Mouse (Mus musculus) MEL (cell line): ENCODE data around the gene Hoxa11. TPM values are rescaled to one million over a fixed set of nuclear protein-coding genes. Genes with fewer than 3 reads are reported as not detected.

Source experiments
- DNase-seq: peaks from one replicate; pipeline ENCODE4 v3.0.0; 2011; ENCODE audit warnings: low read depth, low spot score
- H3K27ac ChIP-seq: 2 replicates; pipeline ENCODE4 v1.5.1; 2012; ENCODE audit warnings: low read depth, mild to moderate bottlenecking, control low read depth, low read length, moderate library complexity; ENCODE audit not compliant: control insufficient read depth
- H3K27me3 ChIP-seq, 2 experiments: fragments of 150-350 bp in 1 of 2; sonication (generic) in 1 of 2; 2 replicates each; pipeline ENCODE4 v1.6.1; 2012; ENCODE audit warnings: low read length in 2 of 2, mild to moderate bottlenecking in 2 of 2, improper control_type of control experiment in 1 of 2, moderate library complexity in 1 of 2; ENCODE audit not compliant: insufficient read depth in 2 of 2, control insufficient read depth in 1 of 2
- H3K36me3 ChIP-seq, 2 experiments: 2 replicates each; pipeline ENCODE4 v1.6.1; 2012 to 2014; ENCODE audit warnings: low read length in 2 of 2, improper control_type of control experiment in 1 of 2, inconsistent platforms in 1 of 2, mild to moderate bottlenecking in 1 of 2; ENCODE audit not compliant: insufficient read depth in 2 of 2, control insufficient read depth in 1 of 2
- H3K4me1 ChIP-seq, 2 experiments: fragments of 150-350 bp in 1 of 2; sonication (generic) in 1 of 2; 2 replicates each; pipeline ENCODE4 v1.6.1; 2012; ENCODE audit warnings: low read length in 2 of 2, improper control_type of control experiment in 1 of 2, mild to moderate bottlenecking in 1 of 2; ENCODE audit not compliant: insufficient read depth in 2 of 2, control insufficient read depth in 1 of 2
- H3K4me3 ChIP-seq, 2 experiments: fragments of 150-350 bp in 1 of 2; sonication (generic) in 1 of 2; 2 replicates each; pipeline ENCODE4 v1.5.1; 2012; ENCODE audit warnings: low read depth in 2 of 2, low read length in 2 of 2, mild to moderate bottlenecking in 2 of 2, moderate library complexity in 2 of 2, control low read depth in 1 of 2, improper control_type of control experiment in 1 of 2; ENCODE audit not compliant: control insufficient read depth in 1 of 2, insufficient read depth in 1 of 2
- H3K79me2 ChIP-seq: 2 replicates; pipeline ENCODE4 v1.6.1; 2012; ENCODE audit warnings: mild to moderate bottlenecking, low read length, moderate library complexity; ENCODE audit not compliant: control insufficient read depth, poor library complexity, insufficient read depth
- H3K9ac ChIP-seq: 2 replicates; pipeline ENCODE4 v1.6.1; 2012; ENCODE audit warnings: low read depth, mild to moderate bottlenecking, control low read depth, low read length, moderate library complexity; ENCODE audit not compliant: control insufficient read depth, poor library complexity, severe bottlenecking
- H3K9me3 ChIP-seq: fragments of 150-350 bp; sonication (generic); replicated peaks from 2 replicates; pipeline ENCODE4 v1.6.1; 2012; ENCODE audit warnings: mild to moderate bottlenecking, low read length, improper control_type of control experiment, moderate library complexity; ENCODE audit not compliant: insufficient read depth
- BHLHE40 ChIP-seq: IDR thresholded peaks from 2 replicates; pipeline ENCODE4 v1.6.1; 2012; ENCODE audit warnings: low read depth, mild to moderate bottlenecking, inconsistent platforms, low read length, improper control_type of control experiment, borderline replicate concordance
- CHD2 ChIP-seq: IDR thresholded peaks from 2 replicates; pipeline ENCODE4 v1.6.1; 2011; ENCODE audit warnings: low read length, improper control_type of control experiment
- CTCF ChIP-seq, 3 experiments: IDR thresholded peaks in 2 of 3; conservative IDR thresholded peaks in 1 of 3; 2 replicates each; pipeline ENCODE4 v1.5.1; 2011 to 2012; ENCODE audit warnings: low read length in 3 of 3, low read depth in 2 of 3, mild to moderate bottlenecking in 2 of 3, improper control_type of control experiment in 1 of 3, inconsistent platforms in 1 of 3, mixed read lengths in 1 of 3, moderate library complexity in 1 of 3; ENCODE audit not compliant: control insufficient read depth in 1 of 3, insufficient read depth in 1 of 3, poor library complexity in 1 of 3, severe bottlenecking in 1 of 3
- GABPA ChIP-seq: IDR thresholded peaks from 2 replicates; pipeline ENCODE4 v1.6.1; 2012; ENCODE audit warnings: low read depth, mild to moderate bottlenecking, inconsistent platforms, low read length, improper control_type of control experiment, moderate library complexity
- HCFC1 ChIP-seq: IDR thresholded peaks from 2 replicates; pipeline ENCODE4 v1.6.1; 2012; ENCODE audit warnings: low read depth, mild to moderate bottlenecking, inconsistent platforms, low read length, improper control_type of control experiment, moderate library complexity
- JUND ChIP-seq: IDR thresholded peaks from 2 replicates; pipeline ENCODE4 v1.6.1; 2011; ENCODE audit warnings: low read depth, mild to moderate bottlenecking, improper control_type of control experiment, low read length
- KAT2A ChIP-seq: conservative IDR thresholded peaks from 2 replicates; pipeline ENCODE4 v1.6.1; 2012; ENCODE audit warnings: low read depth, low read length, improper control_type of control experiment, inconsistent platforms
- MAFK ChIP-seq: IDR thresholded peaks from 2 replicates; pipeline ENCODE4 v1.6.1; 2011; ENCODE audit warnings: low read depth, mild to moderate bottlenecking, low read length, improper control_type of control experiment, borderline replicate concordance
- MEF2A ChIP-seq: IDR thresholded peaks from 2 replicates; pipeline ENCODE4 v1.6.1; 2014; ENCODE audit warnings: low read depth, mild to moderate bottlenecking, inconsistent platforms, low read length, improper control_type of control experiment; ENCODE audit not compliant: poor library complexity, insufficient replicate concordance, severe bottlenecking; ENCODE audit errors: extremely low read depth
- MXI1 ChIP-seq: IDR thresholded peaks from 2 replicates; pipeline ENCODE4 v1.6.1; 2011; ENCODE audit warnings: mild to moderate bottlenecking, low read depth, low read length, improper control_type of control experiment
- MYB ChIP-seq: IDR thresholded peaks from 2 replicates; pipeline ENCODE4 v1.6.1; 2011; ENCODE audit warnings: mild to moderate bottlenecking, low read depth, low read length, improper control_type of control experiment
- POLR2A ChIP-seq, 2 experiments: IDR thresholded peaks; 2 replicates each; pipeline ENCODE4 v1.6.1; 2011 to 2012; ENCODE audit warnings: low read length in 2 of 2, mild to moderate bottlenecking in 2 of 2, control low read depth in 1 of 2, improper control_type of control experiment in 1 of 2, low read depth in 1 of 2, moderate library complexity in 1 of 2; ENCODE audit not compliant: control insufficient read depth in 1 of 2, insufficient read depth in 1 of 2, poor library complexity in 1 of 2
- POLR2AphosphoS2 ChIP-seq: IDR thresholded peaks from 2 replicates; pipeline ENCODE4 v1.6.1; 2011; ENCODE audit warnings: low read length, improper control_type of control experiment
- POLR2AphosphoS5 ChIP-seq: IDR thresholded peaks from 2 replicates; pipeline ENCODE4 v1.6.1; 2012; ENCODE audit warnings: low read depth, borderline replicate concordance, mild to moderate bottlenecking, inconsistent platforms, low read length, moderate library complexity, mixed read lengths
- RAD21 ChIP-seq: IDR thresholded peaks from 2 replicates; pipeline ENCODE4 v1.6.1; 2011; ENCODE audit warnings: mild to moderate bottlenecking, low read depth, low read length, improper control_type of control experiment
- TAL1 ChIP-seq: IDR thresholded peaks from 2 replicates; pipeline ENCODE4 v1.6.1; 2012; ENCODE audit warnings: mild to moderate bottlenecking, inconsistent platforms, low read length, moderate library complexity, mixed read lengths
- TBP ChIP-seq: IDR thresholded peaks from 2 replicates; pipeline ENCODE4 v1.8.0; 2011; ENCODE audit warnings: low read depth, low read length, improper control_type of control experiment
- UBTF ChIP-seq: IDR thresholded peaks from 2 replicates; pipeline ENCODE4 v1.6.1; 2012; ENCODE audit warnings: low read depth, mild to moderate bottlenecking, inconsistent platforms, low read length, improper control_type of control experiment, moderate library complexity, borderline replicate concordance; ENCODE audit not compliant: insufficient read depth
- polyA plus RNA-seq, 2 experiments: library from polyadenylated mRNA; stranded (reverse) in 1 of 2; unstranded in 1 of 2; fragments of >175 nt in 1 of 2; fragments of >200 nt in 1 of 2; gene quantifications; 2 replicates each; pipeline versions ENCODE4 v1.2.1 to v1.2.4; 2012; ENCODE audit warnings: low replicate concordance in 2 of 2, low read depth in 1 of 2; ENCODE audit not compliant: insufficient read length in 2 of 2, insufficient read depth in 1 of 2, missing spikeins in 1 of 2
- total RNA-seq: library from RNA; depleted of rRNA; stranded (reverse); fragments of 300-350 nt; gene quantifications from 2 replicates; pipeline ENCODE4 v1.2.3, GENCODE M21; 2012

Gene Hoxa11
- total and polyA plus RNA-seq, 3 experiments: not detected

GRCm38 (mm10) chr6:52247766-52248637 is 2.4 kb upstream of the Hoxa11 start:
- no peaks in the 10 kb centered on the region for H3K79me2 ChIP-seq
- H3K9me3 ChIP-seq: no peaks in the 10 kb centered on the region
- no peaks in the 10 kb centered on the region for H3K27me3 ChIP-seq
- no peak for TF ChIP-seq MXI1
- no peak for TF ChIP-seq JUND
- no peak for TF ChIP-seq BHLHE40
- TF ChIP-seq POLR2A (IDR thresholded peaks at IDR 0.05; ENCODE audit: control insufficient read depth in 1 of 2, insufficient read depth in 1 of 2, low read depth in 1 of 2, low read length in 2 of 2, poor library complexity in 1 of 2): no peak
- no peak for TF ChIP-seq MEF2A
- TF ChIP-seq CTCF (IDR thresholded peaks at IDR 0.05 in 2 of 3, conservative IDR thresholded peaks at IDR 0.05 in 1 of 3; ENCODE audit: control insufficient read depth in 1 of 3, insufficient read depth in 1 of 3, low read depth in 2 of 3, low read length in 3 of 3, poor library complexity in 1 of 3, severe bottlenecking in 1 of 3): no peak
- TF ChIP-seq KAT2A: no peak
- TF ChIP-seq CHD2: no peak
- no peak for TF ChIP-seq MYB
- TF ChIP-seq, all 39 proteins: peak for 0
- Histone ChIP-seq H3K9ac (no peak overlapping the region), H3K36me3 (no peaks in the 10 kb centered on the region), H3K4me3 (no peak overlapping the region), H3K27ac (no peak overlapping the region), H3K4me1 (no peaks in the 10 kb centered on the region)
- no peak for DNase-seq

GRCm38 (mm10) chr6:52246916-52247315 is 1.3 kb upstream of the Hoxa11 start:
- DNase-seq: no peak
- H3K36me3 ChIP-seq: no peaks in the 10 kb centered on the region
- H3K4me1 ChIP-seq: no peaks in the 10 kb centered on the region
- TF ChIP-seq POLR2AphosphoS5 (no peak), MYB (no peak), GABPA (no peak), HCFC1 (no peak), RAD21 (no peak), BHLHE40 (no peak), TBP (no peak), TAL1 (no peak), POLR2AphosphoS2 (no peak), MAFK (no peak), UBTF (no peak)
- TF ChIP-seq, all 39 proteins: peak for 0
- H3K79me2 ChIP-seq: no peaks in the 10 kb centered on the region
- H3K9me3 ChIP-seq: no peaks in the 10 kb centered on the region
- no peaks in the 10 kb centered on the region for H3K27me3 ChIP-seq
- no peak overlapping the region for H3K9ac ChIP-seq
- no peak overlapping the region for H3K4me3 ChIP-seq
- H3K27ac ChIP-seq: no peak overlapping the region
